In genomic region chr2:15055741-15056151, GRCm38 (mm10) we compare ENCODE assay signal across 8 mouse cellular contexts. TPM values are rescaled to one million over a fixed set of nuclear protein-coding genes. Genes with fewer than 3 reads are reported as not detected.
A peak's percentile ranks its signal among the peaks of the same experiment; 100 is the strongest.
DNase-seq lines count a peak whose midpoint lies in the region; ATAC-seq and TF ChIP-seq lines count a peak whose summit lies in the region.

No protein-coding gene starts in this region.

- no peaks in the 10 kb centered on the region for H3K36me3 ChIP-seq in kidney, postnatal 0 days (ENCODE audit: insufficient read depth, low read length)
- no peaks in the 10 kb centered on the region for H3K36me3 ChIP-seq in hindbrain, embryonic 13.5 days

- no peaks in the 10 kb centered on the region for H3K9me3 ChIP-seq in kidney, postnatal 0 days (replicated peaks; ENCODE audit: low read length)
- H3K9me3 ChIP-seq in hindbrain, embryonic 13.5 days: no peaks in the 10 kb centered on the region

- H3K27me3 ChIP-seq in kidney, postnatal 0 days (ENCODE audit: insufficient read depth, low read length): no peaks in the 10 kb centered on the region
- no peaks in the 10 kb centered on the region for H3K27me3 ChIP-seq in hindbrain, embryonic 13.5 days

- peak overlapping the region; percentile 91 for H3K27ac ChIP-seq in kidney, postnatal 0 days
- H3K27ac ChIP-seq in hindbrain, embryonic 13.5 days: peak overlapping the region; percentile 98

- 0 out of 2 replicates have a peak, but pooled peaks cover 6% of the 10 kb centered on the region for H3K4me1 ChIP-seq in kidney, postnatal 0 days (replicated peaks; ENCODE audit: insufficient read depth, low read length)
- peaks cover 35% of the 10 kb centered on the region for H3K4me1 ChIP-seq in hindbrain, embryonic 13.5 days (replicated peaks)

- no peak for TF ChIP-seq CTCF in kidney, postnatal 0 days (IDR thresholded peaks at IDR 0.05; ENCODE audit: low read depth)

- H3K4me2 ChIP-seq in kidney, postnatal 0 days (ENCODE audit: low read length): peak overlapping the region; percentile 62
- H3K4me2 ChIP-seq in hindbrain, embryonic 13.5 days: peak overlapping the region; percentile 77

- ATAC-seq in kidney, postnatal 0 days (replicated peaks; ENCODE audit: low FRiP score, low read depth): no peak
- no peak for ATAC-seq in hindbrain, embryonic 13.5 days (ENCODE audit: low FRiP score)
- ATAC-seq in megakaryocyte, adult 5-6 weeks (ENCODE audit: poor library complexity, severe bottlenecking): peak; percentile 3

- under 1% methylated on average over 15 of the region's 15 CpGs for WGBS in kidney, postnatal 0 days
- WGBS in hindbrain, embryonic 13.5 days: under 1% methylated on average over 15 of the region's 15 CpGs

- peak overlapping the region; percentile 92 for H3K9ac ChIP-seq in kidney, postnatal 0 days (ENCODE audit: low read depth, low read length)
- H3K9ac ChIP-seq in hindbrain, embryonic 13.5 days: peak overlapping the region; percentile 96

- peak; percentile 34 for DNase-seq in kidney, postnatal 0 days (ENCODE audit: low spot score)
- no peak for DNase-seq in kidney, adult 18-20 months
- DNase-seq in adipocyte (ENCODE audit: low spot score): peak; percentile 35
- no peak for DNase-seq in adrenal gland, adult 2 months
- DNase-seq in layer of hippocampus, adult 18-20 months (ENCODE audit: low spot score in 2 of 2): no peak
- DNase-seq in frontal cortex, postnatal 14 days (ENCODE audit: low spot score in 2 of 2): no peak

- H3K4me3 ChIP-seq in kidney, postnatal 0 days (replicated peaks; ENCODE audit: low read depth, low read length): peak overlapping the region; percentile 89
- H3K4me3 ChIP-seq in hindbrain, embryonic 13.5 days: peak overlapping the region; percentile 83

RNA-seq across cellular contexts. Expression of gene Nsun6, which starts 0.9 kb away (rescaled TPM):
- 11.1 and 11.6 TPM in 2 replicates for polyA plus RNA-seq in kidney, postnatal 0 days (2015; fragmentation: Nextera tagmentation; extraction: Ambion mirVana)
- 18.3 and 19.4 TPM in 2 replicates for polyA plus RNA-seq in hindbrain, embryonic 13.5 days (2015; fragmentation: Nextera tagmentation; extraction: Ambion mirVana)
- total RNA-seq in megakaryocyte, adult 5-6 weeks (2015): 6.5 and 6.7 TPM in 2 replicates
- total RNA-seq in megakaryocyte, adult 5-6 weeks (2017): 9.6 and 11.4 TPM in 2 replicates
- 1 to 10 TPM; 7.2 to 7.9 TPM for total RNA-seq in adrenal gland, adult 2 months (2021)
- 1.1 and 1.8 TPM in 2 replicates for polyA plus RNA-seq in adrenal gland, adult 2 months (2012; rRNA removed)
- total RNA-seq in layer of hippocampus, adult 18-20 months (2021): 10 to 100 TPM in 1 of 2 experiments, 1 to 10 TPM in 1; 9.3 to 10.3 TPM

RNA-seq across cellular contexts. Expression of gene Arl5b, which starts 6.6 kb away (rescaled TPM):
- polyA plus RNA-seq in kidney, postnatal 0 days (2015; fragmentation: Nextera tagmentation; extraction: Ambion mirVana): 17.7 and 18.9 TPM in 2 replicates
- polyA plus RNA-seq in hindbrain, embryonic 13.5 days (2015; fragmentation: Nextera tagmentation; extraction: Ambion mirVana): 38.5 and 44.2 TPM in 2 replicates
- 22.3 and 22.4 TPM in 2 replicates for total RNA-seq in megakaryocyte, adult 5-6 weeks (2015)
- 7.6 and 8.8 TPM in 2 replicates for total RNA-seq in megakaryocyte, adult 5-6 weeks (2017)
- total RNA-seq in adrenal gland, adult 2 months (2021): 10 to 100 TPM; 23.5 to 24.8 TPM
- polyA plus RNA-seq in adrenal gland, adult 2 months (2012; rRNA removed): 1.9 and 3.7 TPM in 2 replicates
- total RNA-seq in layer of hippocampus, adult 18-20 months (2021): 10 to 100 TPM; 25.1 to 31.0 TPM

Comparison
In these comparisons a context has a peak if more than half of its experiments do, and no peak if none do; other contexts are left out.
1. DNase-seq: peak in kidney, postnatal 0 days (single experiment) and adipocyte (single experiment); none in kidney, adult 18-20 months (single experiment), adrenal gland, adult 2 months (single experiment), layer of hippocampus, adult 18-20 months (0 of 2) and frontal cortex, postnatal 14 days (0 of 2).